Mouse (Mus musculus) layer of hippocampus, postnatal 36 days (tissue): Measurements from ENCODE around the gene Fetub. TPM values are rescaled to one million over a fixed set of nuclear protein-coding genes. Genes with fewer than 3 reads are reported as not detected.
A peak's percentile ranks its signal among the peaks of the same experiment; 100 is the strongest.

Experiments used
- DNase-seq, 2 experiments: peaks; one replicate each; pipeline ENCODE4 v3.0.0; 2022
- total RNA-seq, 2 experiments: library from RNA; stranded (reverse); gene quantifications; 2 replicates each; pipeline ENCODE4 v1.2.3; 2021

Gene Fetub
- not detected for total RNA-seq

DNA sequence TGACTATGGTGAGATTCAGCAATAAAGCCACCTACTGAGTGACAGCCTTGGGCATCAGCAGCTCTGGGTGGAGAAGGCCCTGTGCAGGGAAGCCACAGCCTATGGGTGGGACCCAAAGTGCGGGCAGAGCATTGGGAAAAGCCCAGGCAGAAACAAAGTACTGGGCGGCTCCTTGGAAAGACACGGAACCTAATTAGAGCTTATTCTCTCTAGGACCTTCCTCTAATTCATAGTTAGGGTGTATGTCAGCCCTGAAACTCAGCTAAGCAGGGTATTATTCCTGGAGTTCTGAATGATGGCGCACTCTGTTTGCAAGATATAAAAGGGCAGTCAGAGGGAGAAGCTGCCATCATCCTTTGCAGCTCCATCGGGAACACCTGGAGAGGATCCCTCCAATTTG lies at the start of gene Fetub:
Gene Fetub (plus strand): TSS at position 301 of the 400 bp plus-strand sequence.
- no peak for DNase-seq

- DNase-seq, result no peak
Observed at GRCm38 (mm10) chr16:22872397-22872796, 45.7 kb upstream of the Fetub start.

DNA sequence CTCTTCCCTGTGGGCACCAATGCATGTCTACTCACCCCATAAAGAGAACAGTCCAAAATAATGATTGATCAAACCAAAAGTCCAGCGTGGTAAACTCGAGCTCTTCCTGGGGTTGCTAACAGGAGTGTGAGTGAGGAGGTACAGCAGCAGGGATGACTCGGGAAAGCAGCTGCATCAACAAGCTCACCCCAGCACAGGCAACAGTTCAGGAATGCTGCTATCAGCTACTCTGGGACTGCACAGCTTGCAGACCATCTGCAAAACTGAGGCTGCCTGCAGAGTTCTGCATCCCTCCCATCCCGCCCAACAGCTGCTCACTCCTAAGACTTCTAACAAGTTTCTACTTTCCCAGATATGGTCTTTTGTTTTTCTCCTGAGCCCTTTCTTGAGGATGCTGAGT lies 44.8 kb upstream of the Fetub start:
- DNase-seq, result no peak

DNA sequence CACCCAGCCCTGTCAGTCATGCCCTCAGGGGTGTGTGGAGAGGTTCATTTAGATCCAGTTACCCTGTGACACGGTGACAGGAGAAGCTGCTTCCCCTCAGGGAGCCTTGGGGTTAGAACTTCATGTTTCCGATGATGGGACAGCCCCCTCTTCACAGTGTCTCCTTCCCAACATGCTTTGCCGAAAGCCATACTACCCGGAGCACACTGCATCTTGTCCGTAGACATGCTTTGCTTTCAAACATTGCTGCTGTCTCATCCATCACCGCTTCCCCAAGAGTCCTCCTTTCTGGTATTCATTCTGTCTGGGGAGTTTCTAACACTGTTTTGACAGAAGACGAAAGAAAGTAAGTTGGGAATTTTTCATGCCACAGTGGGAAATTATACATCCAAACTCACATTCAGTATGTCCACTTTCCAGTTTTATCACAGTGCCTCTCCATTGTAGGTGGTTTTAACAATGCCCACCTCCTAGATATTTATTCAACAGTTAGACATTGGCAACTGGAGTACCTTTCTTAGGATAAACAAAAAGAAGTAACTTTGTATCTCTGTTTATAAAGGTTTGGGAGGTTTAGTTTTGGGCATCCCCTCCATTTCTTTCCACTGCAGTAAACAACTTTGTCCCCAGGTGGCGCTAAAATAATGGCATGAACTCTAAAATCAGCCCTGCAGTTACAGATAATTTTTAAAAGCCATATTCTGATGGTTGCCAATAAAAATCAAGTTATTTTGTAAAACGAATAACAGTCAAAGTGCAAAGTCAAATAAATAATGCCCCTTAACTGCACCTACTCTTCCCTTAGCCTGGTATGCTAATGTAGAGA lies 41.7 kb upstream of the Fetub start:
- DNase-seq, result peak in 1 of 2 experiments; percentile 20

- peak; percentile 8 to 19 for DNase-seq
Observed at GRCm38 (mm10) chr16:22877660-22878390, 40.3 kb upstream of the Fetub start.

DNA sequence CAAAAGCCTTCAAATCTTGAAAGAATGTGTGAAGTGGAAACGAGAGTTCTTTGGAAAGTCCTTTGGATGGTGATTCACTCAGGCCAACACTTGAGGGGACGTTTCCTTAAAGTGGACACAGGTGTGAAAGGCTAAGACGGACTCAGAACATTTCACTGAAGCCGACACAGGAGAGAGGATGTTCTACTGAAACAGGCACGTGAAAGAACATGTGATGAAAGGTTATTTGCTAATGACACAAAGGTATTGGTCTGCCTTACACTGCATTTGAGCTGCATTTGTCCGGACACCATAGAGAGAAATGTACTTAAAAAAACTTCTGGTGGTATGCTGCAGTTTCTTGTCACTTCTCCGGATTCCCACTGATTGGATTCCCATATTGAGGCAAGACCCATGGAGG lies 39.4 kb upstream of the Fetub start:
- DNase-seq, result no peak

DNA sequence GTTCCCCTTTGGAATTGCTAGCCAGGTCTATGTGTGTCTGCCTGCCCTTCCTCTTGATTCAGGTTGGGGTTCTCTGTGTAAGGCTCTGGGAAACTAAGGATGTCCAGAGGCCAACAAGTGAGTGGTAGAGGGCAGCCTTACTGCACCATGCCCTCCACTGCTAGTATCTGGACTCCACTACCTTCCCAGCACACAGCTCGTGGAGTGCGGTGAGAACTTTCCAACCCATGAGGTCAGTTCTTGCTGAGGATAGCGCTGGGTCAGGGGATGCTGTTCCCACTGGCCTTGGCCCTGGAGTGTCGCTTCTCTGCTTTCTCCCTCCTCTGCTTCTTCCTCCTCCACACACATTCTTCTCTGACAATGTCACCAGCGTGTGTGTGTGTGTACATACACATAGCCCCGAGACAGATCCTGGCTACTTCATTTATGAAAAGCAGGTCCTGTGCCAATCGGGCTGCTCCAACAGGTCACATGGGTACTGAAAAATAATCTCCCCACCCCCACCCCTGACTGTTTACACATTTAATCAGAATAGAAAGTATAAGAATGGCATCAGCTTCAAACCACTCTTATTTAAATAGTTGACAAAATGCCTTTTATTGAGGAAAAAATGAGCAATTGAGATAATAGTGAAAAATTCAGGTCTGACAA lies 38.1 kb upstream of the Fetub start:
- no peak for DNase-seq

DNA sequence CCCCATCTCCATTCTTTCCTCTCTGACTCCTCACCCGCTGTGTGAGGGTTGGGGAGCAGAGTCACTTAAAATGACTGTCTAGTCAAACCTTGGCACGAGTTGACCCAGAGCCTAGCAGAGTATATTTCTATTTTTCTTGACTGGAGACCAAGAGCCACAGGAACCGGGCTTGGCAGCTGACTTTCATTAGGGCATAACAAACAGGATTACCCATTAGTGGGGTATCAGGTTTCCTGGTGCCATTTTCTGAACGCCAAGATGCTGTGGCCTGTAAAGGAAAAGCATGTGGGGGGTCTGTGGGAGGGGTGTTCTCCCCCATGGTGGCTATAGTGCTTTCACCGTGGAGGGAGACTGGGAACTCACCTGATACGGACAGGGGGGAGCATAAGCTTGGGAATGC lies 37.2 kb upstream of the Fetub start:
- no peak for DNase-seq

- DNase-seq, result no peak
Observed at GRCm38 (mm10) chr16:22881487-22881886, 36.6 kb upstream of the Fetub start.

DNA sequence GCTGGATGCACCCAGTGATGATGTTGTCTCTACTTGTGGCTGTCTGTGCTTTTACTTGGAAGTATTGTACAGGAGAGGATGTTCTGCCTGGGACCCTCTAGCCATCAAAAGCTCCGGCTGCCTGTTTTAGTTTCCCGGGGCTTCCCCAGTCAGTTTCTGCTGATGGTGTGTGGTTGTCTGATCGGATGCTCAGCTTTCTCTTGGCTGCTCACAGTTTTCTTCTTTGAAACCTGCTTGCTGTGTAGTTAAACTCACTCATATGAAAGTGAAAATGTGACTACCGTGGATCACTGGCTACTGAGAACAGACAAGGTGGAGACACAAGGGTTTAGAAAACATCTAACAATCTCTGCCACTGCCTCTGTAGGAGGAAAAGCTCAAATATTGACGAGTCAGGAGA lies 34.7 kb upstream of the Fetub start:
- no peak for DNase-seq

DNA sequence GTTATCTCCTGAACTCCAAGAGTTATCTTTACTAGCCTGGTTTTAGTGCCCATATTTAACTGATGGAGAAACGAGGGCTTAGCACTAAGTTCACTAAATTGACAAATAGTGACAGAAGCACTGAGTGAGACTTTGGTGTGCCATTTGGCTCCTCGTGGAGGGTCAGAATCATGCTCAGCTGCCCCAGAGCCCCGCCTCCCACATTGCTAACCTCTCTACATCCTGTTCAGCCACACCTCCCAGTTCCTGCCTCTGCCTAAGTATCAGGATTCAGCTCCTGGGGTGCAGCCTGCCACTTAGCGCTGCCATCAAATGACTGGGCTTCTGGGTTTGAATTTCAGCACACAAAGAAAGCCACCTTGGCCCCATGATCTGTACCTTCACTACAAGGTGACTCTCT lies 32.8 kb upstream of the Fetub start:
- no peak for DNase-seq

GRCm38 (mm10) chr16:22886726-22887125 lies 31.4 kb upstream of the Fetub start:
- no peak for DNase-seq

- DNase-seq, result no peak
Observed at GRCm38 (mm10) chr16:22888835-22889234, 29.3 kb upstream of the Fetub start.

DNA sequence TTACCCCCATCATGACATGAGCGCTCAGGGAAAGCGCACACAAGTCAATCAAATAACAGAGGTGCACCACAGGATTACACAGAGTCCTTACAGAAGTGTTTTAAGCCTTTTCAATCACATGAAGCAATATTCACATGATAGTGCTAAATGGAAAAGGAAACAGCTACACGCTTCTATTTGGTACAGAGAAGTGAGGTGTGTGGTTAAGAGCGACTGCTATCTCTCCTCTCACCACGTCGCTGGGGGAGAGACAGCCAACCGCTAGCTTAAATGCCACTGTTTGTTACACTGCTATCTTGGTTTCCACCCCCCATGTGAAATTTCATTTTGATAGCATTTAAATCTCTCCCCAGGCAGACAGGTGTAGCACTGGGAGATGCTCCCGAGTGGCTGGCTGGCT lies 28.4 kb upstream of the Fetub start:
- no peak for DNase-seq

- no peak for DNase-seq
Observed at GRCm38 (mm10) chr16:22890683-22891510, 27.2 kb upstream of the Fetub start, which contains the start of gene Ahsg. Gene Ahsg, plus strand, starts transcription at chr16:22891277.

GRCm38 (mm10) chr16:22891733-22892154 lies 26.4 kb upstream of the Fetub start:
- DNase-seq, result no peak

GRCm38 (mm10) chr16:22894095-22894494 lies 24.0 kb upstream of the Fetub start:
- no peak for DNase-seq

DNA sequence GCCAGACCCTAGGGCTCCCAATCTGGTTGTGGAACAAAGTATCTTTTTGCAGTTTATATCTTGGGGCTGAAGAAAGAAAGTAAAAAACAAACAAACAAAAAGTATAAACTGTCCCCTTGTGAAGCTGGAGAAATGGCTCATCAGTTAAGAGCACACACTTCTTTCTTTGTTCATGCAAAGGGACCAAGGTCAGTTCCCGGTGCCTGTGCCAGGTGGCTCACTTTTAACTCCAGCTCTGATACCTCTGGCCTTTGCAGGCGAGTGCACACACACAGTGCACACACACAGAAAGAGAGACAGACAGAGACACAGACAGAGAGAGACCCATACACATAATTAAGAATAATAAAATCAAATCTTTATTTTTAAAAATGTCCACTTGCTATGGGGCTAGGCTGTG lies 21.5 kb upstream of the Fetub start:
- no peak for DNase-seq

DNA sequence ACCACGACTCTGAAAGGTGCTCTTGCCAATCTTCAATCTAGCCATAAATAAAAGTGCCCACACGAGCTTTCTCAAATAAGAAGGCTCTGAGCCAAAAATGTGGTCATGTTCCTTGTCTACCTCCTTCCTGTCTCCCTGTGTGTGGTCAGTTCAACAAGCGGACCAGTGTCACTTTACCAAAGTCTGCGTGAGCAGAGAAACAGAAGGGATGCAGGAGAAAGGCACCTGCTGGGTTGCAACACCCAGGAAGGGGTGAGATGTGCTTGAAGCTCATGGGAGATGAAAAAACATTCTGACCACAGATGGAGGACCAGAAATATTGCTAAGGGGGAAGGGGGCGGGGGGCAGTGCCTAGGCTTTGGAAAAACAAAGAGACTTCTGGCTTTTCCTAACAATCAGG lies 18.8 kb upstream of the Fetub start:
- no peak for DNase-seq

DNA sequence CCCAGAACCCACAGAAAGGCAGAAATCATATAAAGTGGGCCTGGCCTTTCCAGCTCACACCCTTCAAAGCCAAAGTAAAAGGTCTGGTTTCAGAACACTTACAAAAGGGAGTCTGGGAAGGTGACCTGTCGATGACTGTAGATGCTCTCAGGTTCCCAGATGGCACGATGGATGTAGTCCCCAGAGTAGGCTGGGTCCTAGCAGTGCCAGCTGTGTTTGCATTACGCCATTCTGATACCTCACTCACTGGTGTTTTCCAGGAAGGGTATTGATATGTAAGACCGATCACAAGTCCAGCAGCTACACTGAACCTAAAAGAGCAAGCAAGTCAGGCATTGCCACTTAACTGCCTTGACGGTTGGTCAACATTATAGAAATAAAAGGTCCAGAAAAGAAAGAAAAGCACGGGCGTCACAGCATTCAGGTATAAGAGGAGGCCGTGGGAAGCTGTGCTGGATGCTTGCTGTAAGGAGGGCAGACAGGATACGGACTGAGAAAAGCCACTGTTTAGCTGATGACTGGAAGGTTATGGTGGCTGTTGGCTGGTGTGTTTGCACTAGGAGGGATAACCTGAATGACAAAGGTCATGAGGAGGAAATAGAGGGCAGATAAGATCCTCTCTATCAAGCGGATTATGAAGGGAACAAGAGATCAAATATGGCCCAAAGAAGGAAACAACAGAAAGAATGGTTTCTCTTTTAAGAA lies 18.1 kb upstream of the Fetub start:
- no peak for DNase-seq

- DNase-seq, result no peak
Observed at GRCm38 (mm10) chr16:22901326-22901725, 16.8 kb upstream of the Fetub start.

- DNase-seq, result no peak
Observed at GRCm38 (mm10) chr16:22909290-22909689, 8.8 kb upstream of the Fetub start.
